Mouse (Mus musculus) lung, adult 18-20 months (tissue): Measurements from ENCODE around the gene Patz1.

Source experiments
- DNase-seq, 2 experiments: peaks; one replicate each; pipeline ENCODE4 v3.0.0; 2022; ENCODE audit warnings: mixed read lengths in 2 of 2

Patz1 gene

DNA sequence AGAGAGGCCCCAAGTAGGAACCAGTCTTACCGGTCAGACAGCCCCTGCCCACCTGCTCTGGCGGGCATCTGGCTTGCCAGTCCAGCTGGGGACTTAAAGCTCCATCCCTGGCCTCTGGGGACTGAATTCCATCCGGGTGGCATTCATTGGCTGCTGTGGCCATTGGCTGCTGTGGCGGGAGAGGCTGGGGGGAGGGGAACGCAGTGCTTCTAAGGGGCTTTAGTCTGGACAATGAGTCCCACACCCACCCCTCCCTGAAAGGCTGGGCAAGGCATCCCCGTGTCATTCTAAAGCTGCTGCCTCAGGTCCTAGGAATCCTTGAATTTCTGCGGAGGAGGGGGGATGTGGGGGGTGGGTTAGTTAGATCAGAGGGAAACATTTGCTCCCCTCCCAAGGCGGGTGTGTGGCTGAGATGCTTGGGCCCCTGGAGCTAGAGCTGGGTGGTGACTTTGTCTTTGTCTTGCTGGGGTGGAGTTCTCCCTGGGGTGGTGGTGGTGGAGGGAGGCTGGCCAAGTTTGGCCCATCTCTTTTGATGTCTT is 4.1 kb downstream of the Patz1 start:
- DNase-seq = peak; percentile 65 to 78

DNA sequence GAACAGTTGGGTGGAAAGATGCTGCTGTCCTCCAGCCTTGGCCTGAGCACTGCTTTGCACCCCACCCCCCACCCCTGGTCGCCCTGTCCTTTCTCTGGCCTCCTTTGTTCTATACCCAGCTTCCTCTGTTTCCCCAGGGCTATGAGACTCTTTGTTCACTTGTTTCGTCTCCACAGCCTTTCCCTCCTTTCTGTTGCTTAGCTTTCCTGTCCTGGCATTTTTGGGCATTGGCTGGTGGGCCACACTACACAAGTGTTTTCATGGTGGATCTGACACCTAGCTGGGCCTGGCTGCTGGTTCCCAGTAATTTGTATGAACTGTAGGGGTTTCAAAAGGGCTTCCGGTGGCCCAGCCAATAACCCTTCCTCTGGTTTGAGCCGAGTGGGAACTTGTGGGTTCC is 4.7 kb downstream of the Patz1 start:
- DNase-seq = no peak

DNA sequence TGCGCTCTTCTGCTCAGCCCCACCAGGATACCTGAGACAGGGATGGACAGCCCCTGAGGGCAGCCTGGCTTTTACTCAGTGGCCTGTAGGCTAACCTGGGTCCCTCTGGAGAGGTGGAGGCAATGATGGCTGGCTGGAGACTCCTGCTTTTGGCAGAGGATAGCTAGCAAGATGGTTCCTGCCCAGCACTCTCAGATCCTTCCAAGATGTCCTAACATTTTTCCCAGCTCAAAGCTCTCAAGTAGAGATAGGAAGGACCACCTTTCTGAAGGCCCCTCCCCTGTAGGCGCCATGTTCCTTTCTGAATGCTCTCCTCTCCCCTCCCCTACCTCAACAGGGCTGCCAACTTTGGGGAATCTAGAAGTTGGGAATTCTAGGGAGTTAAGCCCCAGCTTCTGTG is 6.0 kb downstream of the Patz1 start:
- no peak for DNase-seq

DNA sequence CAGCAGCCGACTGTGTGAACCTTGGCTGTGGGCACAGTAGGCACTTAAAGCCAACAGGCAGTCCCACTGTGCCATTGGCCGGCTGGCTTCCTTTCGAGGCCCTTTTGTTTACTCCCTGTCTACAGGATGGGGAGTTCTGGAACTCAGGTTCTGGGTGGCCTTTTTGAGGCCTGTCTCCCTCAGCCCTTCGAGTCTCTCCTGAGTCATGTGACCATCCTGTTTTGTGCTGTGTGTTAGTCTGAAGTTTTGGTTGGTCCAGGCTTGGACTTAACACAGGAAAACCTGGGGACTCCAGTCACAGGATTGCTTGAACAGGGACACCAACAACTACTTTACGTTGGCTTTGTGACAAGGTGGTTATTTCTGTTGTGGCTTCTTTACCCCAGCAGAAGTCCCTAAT is 7.4 kb downstream of the Patz1 start:
- no peak for DNase-seq

DNA sequence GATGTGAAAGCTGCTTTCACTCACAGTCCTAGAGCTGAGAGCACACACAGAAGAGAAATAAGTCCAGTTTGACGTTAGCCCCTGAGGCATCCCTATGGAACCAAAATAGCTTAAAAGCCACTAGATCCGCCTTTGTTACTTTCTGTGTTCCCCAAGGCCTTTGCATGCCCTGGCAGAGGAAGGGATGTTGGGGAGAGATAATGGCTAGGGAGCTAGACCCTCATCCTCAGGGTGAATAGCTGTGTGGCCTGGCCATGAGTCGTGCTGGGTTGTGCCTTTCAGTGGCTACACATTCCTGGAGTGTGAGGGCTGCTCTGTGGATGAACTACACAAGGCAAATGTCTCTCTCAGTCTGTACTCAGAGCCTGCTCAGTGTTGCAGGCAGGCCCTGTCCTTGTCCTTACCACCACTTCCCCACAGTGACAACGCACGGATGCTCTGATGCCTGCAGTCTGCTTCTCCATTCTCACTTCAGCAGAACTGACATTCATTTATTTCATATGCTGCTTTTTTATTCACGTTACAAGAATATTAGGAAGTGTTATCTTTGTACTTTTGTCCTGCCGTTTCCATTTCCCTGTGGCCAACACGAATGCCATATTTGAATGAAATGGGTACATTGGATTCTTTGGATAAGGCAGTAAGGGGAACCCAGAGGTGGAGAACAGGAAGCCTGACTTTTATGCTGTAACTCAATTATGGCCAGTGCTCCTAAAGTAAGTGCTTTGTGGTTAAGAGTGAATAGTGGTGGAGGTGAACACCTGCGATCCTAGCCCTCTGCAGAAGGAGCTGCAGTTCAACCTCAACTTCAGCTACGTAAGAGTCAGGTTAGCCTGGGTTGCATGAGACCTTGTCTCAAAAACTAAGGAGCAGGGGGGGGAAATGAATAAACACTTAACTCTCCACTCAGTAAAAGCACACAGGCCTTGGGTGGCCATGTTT is 9.5 kb downstream of the Patz1 start:
- no peak for DNase-seq

DNA sequence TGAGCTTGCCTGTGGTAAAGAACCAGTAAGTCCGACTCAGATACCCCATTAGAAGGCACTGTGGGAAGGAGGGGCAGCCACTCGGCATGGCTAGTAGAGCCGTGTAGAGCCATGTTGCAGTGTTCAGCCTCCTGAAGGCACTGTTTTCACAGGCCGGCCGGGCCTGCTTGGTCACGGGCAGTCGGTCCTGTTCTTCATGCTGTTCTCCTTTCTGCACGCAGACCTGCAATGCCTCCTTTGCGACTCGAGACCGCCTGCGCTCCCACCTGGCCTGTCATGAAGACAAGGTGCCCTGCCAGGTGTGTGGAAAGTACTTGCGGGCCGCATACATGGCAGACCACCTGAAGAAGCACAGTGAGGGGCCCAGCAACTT is 10.1 kb downstream of the Patz1 start:
- DNase-seq = no peak

DNA sequence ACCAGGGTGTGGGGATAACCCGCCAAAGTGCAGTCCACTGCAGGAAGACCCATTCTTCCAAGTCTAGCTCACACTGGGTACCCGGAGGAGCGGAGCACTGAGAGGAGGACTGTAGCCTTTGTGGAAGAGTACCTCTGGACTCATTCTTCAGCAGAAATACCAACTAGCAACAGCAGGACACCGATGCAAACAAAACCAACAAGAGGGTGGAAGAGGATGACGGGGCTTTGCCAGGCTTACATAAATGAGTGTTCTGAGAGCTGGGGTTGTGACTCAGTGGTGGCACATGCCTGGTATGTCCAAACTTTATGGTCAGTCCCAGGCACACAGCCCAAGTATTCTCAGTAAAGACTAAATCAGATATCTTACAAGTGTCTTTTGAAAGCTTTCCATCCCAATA is 12.4 kb downstream of the Patz1 start:
- no peak for DNase-seq

DNA sequence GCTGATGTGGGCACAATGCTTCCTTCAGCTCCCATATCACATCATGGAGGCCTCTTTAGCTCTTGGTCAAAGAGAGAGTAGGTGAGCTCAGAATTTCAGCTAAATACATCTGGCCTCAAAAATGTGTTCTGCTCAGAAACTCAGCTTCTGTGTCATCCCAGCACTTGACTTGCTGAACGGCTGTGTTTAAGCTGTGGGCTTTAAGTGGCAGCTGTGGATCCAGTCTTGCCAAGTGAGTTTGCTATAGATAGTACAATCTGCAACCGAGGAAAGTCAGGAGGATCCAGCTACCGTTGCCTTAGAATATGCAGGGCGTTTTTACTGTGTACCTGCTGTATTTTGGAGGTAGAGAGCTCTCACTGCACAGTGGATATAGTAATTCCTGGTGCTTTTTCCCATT is 13.7 kb downstream of the Patz1 start:
- DNase-seq = no peak

DNA sequence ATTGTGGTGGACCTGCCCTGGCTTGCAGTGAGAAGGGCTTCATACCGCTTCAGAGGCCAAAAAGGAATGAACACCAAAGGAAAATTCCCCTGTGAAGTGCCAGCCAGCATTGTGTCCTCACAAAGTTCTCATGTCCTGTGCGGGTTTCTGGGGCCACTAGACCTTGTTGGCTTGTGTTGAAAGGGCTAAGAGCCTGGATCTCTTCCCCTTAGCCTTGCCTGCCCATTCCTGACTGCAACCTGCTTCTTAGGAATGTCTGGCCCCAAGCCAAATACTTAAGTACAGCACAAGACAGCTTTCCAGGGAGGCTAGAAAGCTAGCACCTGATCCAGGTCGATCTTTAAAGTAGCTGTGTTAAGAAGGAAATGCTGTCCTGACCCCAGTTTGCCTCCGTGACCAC is 14.1 kb downstream of the Patz1 start:
- DNase-seq = peak; percentile 59 to 82

DNA sequence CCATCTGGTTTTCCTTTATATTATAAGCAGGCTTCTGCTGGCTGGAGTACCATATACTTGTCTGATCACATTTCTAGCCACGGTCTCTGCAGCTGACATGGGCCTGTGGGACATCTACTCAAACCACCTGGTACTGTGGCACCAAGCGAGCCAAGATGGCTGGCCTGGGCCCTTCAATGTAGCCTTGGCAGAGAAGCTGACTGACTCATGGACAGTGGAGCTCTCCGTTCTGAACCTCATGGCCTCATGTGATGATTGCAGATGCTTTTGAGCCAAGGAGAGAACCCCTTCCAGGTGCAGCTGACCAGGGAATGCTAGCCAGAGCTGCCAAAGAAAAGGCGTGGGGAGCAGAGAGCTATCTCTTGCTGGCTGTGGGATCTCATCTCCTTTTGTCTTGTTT is 17.1 kb downstream of the Patz1 start:
- no peak for DNase-seq

DNA sequence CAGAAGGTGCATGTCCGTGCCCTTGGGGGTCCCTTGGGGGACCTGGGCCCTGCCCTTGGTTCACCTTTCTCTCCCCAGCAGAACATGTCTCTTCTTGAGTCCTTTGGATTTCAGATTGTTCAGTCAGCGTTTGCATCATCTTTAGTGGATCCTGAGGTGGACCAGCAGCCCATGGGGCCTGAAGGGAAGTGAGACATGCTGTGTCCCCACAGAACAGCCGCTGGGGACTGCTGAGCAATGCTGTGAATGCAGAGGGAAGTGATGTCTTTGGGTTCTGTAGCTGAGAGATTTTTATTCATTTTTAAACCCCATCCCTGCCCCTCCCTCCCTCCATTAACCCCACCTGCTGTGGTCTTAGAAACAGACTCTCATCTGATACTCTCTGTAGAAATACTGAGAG is 19.2 kb downstream of the Patz1 start:
- no peak for DNase-seq

DNA sequence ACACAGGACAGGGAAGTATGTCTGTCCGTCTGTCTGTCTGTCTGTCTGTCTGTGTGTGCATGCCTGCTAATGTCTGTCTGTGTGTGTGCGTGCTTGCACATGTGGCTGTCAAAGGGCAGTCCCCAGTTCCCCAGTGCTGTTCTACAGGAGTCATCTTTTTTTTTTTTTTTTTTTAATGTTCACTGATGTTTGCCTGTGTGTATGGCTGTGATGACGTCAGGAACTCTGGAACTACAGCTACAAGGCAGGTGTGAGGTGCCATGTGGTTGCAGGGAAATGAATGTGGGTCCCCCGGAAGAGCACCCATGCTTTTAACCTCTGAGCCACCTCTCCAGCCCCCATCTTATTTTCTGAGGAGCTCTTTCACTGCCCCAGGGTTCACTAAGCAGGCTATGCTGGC is 21.2 kb downstream of the Patz1 start:
- DNase-seq = no peak

DNA sequence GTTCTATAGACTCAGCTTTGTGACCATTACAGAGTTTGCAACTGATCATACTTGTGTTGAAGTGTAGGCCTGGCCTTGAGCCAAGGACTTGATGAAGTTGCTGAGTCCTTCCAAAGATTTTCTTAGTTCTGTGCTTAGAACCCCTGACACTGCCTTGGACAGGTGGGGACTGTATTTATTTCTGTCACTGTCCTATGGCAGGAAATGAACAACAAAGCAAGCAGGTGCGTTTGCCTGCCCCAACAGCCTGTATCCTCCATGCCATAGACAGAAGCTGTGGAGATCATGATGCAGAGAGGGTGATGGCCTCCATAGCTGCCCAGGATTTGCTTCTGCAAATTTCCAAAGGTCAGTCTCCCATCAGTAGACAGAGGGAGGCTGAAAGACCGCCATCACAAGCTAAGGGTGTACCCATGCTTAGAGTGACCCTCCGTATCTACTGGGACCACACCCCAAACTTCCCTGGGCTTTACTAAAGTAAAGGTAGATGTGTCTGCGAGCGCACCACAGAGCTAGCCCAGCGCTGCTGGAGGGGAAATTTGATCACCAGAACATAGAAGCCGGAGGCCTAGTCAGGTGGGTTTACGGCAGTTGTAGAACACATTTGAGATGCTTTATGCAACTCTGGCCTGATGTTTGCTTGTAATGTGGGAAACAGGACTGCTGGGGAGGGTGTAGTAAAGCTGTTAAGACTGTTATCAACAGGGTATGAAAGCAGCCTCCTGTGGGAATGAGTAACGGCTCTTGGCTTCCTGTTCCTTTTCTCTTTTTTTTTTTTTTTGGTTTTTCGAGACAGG is 22.3 kb downstream of the Patz1 start:
- DNase-seq = no peak

DNA sequence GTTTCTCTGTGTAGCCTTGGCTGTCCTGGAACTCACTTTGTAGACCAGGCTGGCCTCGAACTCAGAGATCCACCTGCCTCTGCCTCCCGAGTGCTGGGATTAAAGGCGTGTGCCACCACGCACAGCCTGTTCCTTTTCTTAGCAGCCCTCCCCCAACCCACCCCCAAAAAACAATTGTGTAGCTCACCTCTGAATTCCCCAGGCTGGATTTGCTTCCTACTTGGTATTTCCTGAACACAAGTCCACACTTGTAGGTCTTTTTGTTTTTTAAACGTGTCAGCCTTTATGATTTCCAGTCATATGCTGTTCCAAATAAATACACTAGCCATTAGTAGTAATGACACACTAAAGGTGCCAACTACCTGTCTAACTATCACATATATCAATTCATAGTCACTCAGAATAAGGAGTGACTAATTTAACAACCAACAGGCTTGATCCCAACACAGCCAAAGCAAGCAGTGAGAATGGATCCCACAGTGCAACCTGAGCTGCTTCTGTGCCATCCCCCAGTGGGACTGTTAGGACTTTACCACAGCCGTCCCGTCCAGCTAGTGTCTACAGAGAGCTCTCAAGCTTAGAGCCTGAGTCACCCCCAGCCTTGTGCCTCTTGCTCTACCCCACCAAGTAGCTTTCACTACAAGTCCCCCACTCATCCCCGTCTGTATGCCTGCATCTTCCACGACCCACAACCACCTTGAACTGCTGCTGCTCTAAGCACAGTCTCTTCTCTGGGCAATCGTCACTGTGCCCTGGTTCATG is 23.1 kb downstream of the Patz1 start:
- no peak for DNase-seq

DNA sequence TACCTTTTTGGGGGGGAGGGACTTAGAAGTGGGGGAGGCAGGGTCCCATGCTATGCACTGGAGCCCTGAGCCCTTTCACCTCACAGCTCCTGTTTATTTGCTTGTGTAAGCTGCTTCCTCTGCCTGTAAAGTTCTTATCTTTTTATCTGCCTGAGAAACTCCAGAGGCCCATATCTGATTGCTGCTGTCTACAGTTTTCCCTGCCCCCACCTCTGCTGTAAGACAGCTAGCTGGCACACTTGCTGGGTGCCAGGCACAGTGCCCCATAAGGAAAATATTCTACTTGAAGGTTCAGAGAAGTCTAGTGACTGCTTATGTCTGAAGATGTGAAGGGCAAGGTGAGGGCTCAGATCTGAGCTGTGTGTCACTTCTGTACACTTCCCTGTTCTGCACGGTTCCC is 24.6 kb downstream of the Patz1 start:
- DNase-seq = no peak

DNA sequence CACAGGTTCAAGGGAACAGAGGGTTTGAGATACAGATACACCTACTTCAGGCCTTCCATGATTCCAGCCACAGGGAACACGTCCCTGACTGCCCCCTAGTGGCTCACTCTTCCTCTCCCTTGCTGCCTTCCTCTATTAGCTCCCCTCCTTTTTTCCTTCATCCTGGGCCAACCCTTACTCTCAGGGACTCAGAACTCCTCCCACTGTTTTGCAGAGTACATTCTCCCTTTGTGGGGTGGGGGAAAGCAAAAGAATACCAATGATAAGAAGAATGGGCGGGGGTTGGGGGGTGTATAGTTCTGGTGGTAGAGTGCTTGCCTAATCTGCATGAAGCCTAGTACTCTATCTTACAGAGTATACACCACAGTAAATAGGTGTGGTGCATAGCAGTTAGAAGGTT is 25.5 kb downstream of the Patz1 start:
- peak; percentile 68 to 79 for DNase-seq

DNA sequence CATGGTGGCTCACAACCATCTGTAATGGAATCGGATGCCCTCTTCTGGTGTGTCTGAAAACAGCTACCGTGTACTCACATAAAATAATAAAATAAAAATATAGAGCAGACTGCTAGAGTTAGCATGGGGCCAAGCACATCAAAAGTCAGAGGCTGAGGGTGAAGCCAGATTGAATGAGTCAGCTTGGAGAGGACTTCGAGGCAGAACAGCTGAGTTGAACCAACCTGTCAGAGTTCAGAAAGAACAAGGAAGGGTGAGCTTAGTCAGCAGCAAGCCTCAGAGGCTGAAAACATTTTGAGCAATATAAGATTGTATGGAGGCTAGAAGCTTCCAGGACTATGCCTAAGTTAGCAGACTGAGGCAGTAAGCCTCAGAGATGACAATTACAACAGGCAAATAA is 29.6 kb downstream of the Patz1 start:
- no peak for DNase-seq

DNA sequence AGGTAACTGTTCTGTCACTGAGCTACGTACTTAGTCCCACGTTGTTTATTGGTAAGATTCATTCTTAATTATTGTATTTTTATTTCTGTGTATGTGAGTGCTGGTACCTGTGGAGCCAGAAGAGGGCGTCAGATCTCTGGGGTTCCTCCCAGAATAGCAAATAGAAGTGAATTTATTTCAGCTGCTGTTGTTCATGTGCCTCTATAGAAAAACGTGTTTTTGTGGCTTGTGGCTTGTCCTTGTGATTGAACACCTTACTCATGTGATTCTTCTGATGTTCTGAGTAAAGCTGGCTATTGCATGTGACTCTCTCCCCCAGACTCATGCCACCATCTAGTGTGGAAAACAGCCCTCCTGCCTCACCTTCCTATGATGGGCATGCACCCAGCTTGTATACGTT is 39.6 kb downstream of the Patz1 start:
- DNase-seq = no peak

DNA sequence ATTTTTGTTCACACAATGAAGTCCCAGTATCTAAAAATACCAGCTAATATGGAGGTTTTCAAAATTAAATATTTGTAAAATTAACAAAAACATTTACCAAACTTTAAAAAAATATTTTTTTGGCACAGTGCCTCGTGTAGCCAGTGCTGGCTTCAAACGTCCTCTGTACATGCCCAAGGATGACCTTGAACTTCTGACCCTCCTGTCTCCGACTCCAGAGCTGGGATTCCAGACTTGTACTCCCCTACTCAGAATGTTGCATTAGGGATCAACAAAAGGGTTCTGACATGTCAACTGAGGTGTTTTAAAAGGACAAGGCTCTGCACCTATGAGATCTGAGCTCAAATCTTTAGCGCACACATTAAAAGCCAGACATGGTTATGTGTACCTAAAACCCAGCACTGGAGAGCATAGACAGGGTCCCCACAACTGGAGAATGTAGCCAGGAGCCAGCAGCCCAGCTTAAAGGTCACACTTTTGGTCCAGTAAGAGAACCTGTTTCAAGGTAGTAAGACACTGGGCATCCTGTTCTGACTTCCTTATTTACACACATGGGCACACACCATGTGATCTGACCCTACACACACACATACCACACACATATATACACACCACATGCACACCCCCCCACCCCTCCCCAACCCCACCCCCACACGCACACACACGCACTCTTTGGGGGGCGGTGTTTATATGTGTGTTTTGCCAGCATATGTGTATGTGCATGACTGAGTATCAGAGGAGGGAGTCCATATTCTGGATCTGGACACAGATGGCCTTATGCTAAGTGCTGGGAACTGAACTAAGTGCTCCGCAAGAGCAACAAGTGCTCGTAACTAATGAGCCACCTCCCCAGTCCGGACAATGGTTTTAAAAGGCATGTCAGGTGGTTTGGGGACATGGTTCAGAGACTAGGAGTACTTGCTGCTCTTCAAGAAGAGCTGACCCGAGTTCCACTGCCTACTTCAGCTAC is 40.4 kb downstream of the Patz1 start:
- no peak for DNase-seq

DNA sequence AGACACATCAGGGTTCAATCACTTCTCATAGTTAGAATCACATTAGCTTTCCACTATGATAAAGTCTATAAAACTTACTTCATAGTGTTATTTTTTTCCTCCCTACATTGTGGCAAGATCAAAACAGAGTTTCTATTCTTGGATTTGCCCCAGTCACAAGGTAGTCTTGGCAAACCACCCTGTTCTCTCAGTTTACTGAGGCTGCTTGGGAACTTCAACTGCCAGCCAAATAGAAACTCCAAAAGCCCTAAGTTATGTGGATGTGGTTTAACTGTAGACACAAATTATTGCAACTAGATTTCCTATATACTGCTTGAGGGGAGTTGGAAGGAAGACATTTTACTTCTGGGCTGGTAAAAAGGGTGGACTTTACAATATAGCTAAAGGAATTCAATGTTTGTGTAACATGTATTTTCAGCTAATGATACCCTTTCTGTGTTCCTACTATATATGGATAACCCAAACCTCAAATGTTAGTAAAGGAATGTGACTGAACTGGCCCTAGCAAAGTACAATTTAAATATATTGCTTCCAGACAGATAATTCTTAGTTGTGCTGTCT is 41.3 kb downstream of the Patz1 start, which contains the start of gene Pik3ip1:
Pik3ip1 (plus strand) TSS at position 511 of the 561 bp plus-strand sequence.
- DNase-seq = peak in 1 of 2 experiments; percentile 27

DNA sequence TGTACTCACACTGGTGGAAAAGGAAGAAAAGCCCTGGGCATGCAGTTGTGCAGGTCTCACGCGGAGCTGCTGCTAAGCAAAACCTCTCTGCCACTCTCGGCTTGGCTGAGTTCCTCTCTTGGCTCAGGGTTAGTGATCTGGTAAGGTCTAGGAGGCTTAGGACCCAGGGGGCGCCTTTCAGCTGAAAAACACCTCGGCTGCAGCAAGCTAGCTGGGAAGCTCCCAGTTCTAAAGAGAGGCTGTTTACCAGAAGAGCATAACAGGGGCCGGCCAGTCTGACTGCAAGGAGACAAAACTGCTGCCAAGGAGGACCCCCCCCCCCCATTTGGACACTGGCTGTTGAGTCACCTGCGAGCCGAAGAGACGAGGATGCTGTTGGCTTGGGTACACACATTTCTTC is 41.9 kb downstream of the Patz1 start:
- DNase-seq = peak; percentile 87 to 91
